Mouse (Mus musculus): Measurements from ENCODE around the gene AI413582.

DNA sequence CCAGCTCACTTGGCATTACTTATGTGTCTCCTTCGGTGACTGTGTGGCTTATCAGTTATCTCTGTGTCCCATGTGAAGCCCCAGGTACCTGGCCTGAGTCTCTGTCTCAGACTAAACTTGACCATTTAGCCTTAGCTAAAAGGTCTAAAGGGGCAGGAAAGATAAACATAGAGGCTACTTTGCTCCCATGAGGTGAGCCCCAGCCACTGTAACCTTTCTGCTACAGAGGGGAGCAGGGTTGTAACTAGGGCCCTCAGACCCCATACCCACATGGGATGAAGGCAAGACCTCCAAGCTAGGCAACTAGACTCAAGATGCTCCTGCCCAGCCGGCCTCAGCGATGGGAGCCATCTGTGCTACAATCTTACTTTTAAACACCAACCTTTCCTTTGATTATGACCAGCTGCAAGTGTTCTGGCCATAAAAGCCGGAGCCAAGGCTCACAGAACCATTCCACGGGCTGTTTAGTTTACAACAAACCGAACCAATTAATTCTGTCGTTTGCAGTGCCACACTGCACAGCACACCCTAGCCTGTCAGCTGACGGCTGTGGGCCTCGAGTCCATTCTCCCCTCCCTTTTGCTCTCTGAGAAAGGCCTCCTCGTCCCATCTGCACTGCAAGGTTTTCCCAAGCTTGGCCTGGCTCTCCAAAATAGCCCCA is 9.7 kb upstream of the AI413582 start:
- TF ChIP-seq POLR2A (IDR thresholded peaks at IDR 0.05; ENCODE audit: borderline replicate concordance, low read depth, low read length) = no peak
- no peak for TF ChIP-seq CTCF (IDR thresholded peaks at IDR 0.05; ENCODE audit: low read depth, low read length)
